Mouse (Mus musculus): Measurements from ENCODE around the gene Rbms3.
A peak's percentile ranks its signal among the peaks of the same experiment; 100 is the strongest.

Rbms3 gene

GRCm38 (mm10) chr9:117629771-117630170 lies at the start of gene Rbms3:
Gene Rbms3 (minus strand): TSS chr9:117629913.
- DNase-seq (ENCODE audit: low read depth, low spot score) = no peak

DNA sequence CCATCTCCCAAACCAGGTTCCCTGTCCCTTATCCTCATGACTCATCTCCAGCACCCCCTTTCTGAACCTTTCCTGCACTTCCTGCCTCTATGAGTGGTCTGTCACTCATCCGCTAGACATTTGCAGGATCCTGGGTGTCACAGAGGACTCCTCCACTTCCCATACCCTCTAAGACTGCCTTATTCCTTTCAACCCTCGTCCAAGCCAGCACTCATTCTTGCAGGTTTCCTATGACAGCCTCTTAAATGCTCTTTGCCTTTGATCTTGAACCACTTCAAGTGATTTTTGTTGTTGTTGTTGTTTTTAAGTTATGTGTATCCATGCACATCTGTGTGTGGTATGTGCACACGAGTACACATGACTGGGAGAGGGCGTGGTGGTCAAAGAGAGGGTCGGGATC lies 43.6 kb upstream of the Rbms3 start:
- DNase-seq (ENCODE audit: low read depth, low spot score) = no peak

- no peak for DNase-seq (ENCODE audit: low read depth, low spot score)
Measured at GRCm38 (mm10) chr9:117654626-117655025, 24.9 kb upstream of the Rbms3 start.

GRCm38 (mm10) chr9:117653641-117654040 lies 23.9 kb upstream of the Rbms3 start:
- DNase-seq (ENCODE audit: low read depth, low spot score) = no peak

DNA sequence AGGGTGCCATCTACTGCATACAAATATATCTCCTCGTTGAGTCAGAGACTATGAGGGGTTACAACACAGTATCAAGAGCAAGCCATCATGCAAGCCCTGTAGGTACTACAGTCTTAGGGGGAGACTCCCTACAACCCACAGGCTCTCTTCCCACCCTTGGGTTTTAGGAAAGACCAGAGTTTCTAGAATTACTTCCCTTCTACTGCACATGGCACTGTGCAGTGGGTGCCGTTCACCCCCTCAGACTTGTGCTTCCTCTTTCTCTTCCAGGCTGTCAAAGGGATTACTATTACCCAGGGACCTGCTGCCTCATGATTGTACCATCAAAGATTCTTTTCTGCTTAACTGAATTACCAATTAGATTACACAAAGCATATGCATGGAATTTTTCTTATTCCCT lies 16.4 kb upstream of the Rbms3 start:
- no peak for DNase-seq (ENCODE audit: low read depth, low spot score)

GRCm38 (mm10) chr9:117641090-117641782 lies 11.5 kb upstream of the Rbms3 start:
- no peak for DNase-seq (ENCODE audit: low read depth, low spot score)

DNA sequence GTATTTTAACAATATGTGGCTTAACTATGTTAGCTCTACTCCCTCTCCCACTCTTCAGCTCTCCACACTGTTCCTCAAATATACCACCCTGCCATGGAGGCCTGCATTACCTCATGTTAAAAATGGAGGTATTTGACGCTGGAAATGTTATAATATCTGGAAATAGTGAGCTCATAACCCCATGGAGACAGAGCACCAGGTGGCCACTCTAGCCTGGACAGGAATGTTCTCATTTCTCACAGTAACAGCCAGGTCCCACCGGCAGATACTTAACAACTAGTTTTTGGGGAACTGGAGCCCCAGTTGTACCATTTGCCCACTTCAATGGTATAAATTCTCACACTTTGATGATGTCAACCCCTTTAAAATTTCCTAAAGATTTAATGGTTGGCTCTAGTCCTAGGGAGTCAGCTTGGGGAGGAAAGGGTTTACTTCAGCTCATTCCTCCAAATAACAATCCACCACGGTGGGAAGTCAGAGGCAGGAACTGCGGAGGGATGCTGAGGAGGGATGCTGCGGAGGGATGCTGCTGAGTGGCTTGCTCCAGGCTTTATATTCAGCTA lies 9.0 kb upstream of the Rbms3 start:
- no peak for DNase-seq (ENCODE audit: low read depth, low spot score)

DNA sequence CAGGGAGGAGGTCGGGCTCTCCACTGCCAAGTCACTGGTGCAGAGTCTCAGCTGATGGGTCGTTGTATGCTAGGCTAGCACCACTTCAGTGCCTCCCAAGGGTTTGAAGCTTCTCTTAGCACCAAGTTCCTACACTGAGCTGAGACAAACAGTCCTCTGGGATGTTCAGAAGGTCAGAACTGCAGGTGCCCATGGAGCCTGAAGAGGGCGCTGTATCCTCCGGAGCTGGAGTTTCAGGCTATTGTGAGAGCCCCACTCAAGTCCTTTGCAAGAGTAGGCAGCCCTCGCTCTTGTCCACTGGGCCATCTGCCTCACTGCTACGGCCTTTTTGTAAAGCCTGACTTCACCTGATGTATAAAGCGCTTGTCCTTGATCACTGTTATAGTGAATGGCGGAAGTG lies 6.8 kb upstream of the Rbms3 start:
- DNase-seq (ENCODE audit: low read depth, low spot score) = peak; percentile 3

- DNase-seq (ENCODE audit: low read depth, low spot score) = no peak
Measured at GRCm38 (mm10) chr9:117627173-117627572, 2.5 kb downstream of the Rbms3 start.

DNA sequence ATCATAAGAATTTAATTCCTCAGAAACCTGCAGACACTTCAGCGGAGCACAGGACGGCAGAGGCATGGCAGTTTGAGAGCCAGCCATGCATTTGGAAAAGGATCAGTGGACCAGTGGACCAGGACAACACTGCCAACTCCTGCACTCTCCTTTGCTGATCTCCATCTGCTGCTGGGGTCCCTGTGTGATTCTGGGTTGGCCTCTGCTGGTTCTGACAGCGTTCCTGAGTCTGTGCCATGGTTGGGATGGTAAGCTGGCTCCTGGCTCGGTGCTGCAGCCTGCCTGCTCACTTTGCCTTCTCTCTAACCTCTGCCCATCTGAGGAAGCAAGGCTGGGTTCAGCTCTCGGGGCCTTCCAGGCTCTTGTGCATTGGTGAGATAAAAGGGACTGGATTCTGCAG lies 28.9 kb downstream of the Rbms3 start:
- DNase-seq (ENCODE audit: low read depth, low spot score) = no peak

DNA sequence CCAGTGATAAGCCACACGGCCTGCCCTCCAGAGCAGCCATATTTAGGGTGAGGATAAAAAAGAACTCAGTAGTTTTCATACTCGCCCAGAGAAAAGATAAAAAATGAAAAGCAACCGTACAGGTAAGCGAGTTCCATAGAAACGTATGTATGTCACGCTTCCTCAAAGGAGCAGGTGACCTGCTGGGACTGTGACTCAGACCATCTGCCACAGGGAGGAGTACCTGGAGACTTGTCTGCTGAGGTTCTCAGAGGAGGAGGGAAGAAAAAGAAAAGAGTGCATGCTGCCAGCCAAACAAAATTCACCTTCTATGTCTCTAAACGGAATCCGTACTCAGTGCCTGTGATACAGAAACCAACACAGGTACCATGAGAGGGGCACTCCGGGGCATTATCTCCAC lies 30.4 kb downstream of the Rbms3 start:
- DNase-seq (ENCODE audit: low read depth, low spot score) = no peak

DNA sequence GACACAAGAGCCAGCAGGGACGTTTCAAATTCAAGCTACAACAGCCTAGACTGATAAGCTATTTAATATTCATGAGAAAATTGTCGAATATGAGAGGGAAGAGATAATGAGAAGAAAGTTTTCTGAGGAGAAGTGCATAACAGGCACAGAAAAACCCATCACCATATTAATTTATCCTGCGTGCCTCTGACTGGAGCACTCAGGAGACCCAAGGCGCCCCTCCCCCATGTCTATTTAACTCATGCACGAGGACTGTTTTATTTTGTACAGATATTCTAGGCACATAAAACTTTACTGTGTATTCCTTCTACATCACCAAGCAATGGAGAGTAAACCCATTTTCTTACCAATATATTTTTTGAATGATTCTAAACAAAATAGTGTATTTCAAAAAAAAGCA lies 33.6 kb downstream of the Rbms3 start:
- DNase-seq (ENCODE audit: low read depth, low spot score) = no peak

DNA sequence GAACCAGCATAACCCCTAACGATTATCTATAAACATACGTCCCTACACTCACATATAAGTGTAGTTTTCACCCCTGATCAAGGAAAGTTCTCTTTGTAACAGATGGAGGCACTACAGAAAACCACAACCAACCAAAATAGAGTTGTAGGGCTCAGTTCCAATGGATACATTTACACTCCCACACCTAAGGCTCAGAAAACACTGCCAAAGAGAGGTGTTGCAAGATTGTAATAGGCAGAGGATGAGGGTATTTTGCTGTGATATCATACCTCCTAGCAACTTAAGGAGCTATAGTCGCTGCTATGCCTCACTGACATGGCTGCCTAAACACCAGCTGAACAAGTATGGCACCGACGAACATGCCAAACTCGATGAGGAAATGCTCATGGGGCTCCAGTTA lies 44.4 kb downstream of the Rbms3 start:
- DNase-seq (ENCODE audit: low read depth, low spot score) = no peak

DNA sequence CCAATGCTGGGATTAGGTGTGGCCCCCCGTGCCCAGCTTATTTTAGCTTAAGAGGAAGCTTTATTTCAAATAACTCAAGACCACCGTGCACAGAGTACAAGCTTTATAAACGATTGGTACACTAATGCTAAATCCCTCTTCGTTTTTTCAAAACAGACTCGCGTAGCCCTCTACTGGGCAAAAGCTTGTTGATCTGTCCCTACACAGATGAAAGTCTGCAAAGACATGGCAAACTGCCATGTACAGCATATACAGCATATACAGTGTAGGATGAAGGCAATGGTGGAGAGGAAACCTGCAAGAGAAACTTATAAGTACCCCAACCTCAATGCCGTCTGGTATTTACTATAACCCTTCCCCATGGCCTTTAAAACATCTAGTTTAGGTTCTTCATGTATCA lies 46.1 kb downstream of the Rbms3 start:
- no peak for DNase-seq (ENCODE audit: low read depth, low spot score)

GRCm38 (mm10) chr9:117582591-117582990 lies 47.1 kb downstream of the Rbms3 start:
- DNase-seq (ENCODE audit: low read depth, low spot score) = no peak

DNA sequence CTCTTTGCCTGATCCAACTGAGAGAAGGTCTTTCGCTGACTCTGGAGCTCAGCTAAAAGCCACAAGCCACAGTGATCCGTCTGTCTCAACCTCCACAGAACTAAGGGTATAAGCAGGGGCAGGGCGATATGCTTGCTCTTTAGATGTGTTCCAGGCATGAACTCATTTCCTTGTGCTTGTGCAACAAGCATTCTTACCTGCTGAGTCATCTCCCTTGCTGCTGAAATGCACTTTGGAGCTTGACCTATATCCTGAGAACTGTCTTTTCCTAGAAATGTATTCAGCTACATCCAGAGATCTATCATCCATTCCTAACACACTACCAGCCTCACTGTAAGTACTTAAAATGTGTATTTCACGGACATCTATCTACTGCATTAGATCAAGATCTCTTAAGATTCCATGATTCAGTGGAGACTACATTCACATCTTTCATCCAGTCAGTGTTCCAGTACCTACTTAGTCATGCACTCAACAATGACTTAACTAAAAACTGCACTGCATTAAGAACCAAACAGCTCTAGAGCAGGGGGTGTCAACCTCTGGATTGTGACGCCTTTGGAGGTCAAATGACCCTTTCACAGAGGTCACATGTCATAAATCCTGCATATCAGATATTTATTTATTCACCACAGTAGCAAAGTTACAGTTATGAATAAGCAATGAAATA lies 58.4 kb downstream of the Rbms3 start:
- DNase-seq (ENCODE audit: low read depth, low spot score) = no peak

GRCm38 (mm10) chr9:117570240-117570821 lies 59.4 kb downstream of the Rbms3 start:
- no peak for DNase-seq (ENCODE audit: low read depth, low spot score)

DNA sequence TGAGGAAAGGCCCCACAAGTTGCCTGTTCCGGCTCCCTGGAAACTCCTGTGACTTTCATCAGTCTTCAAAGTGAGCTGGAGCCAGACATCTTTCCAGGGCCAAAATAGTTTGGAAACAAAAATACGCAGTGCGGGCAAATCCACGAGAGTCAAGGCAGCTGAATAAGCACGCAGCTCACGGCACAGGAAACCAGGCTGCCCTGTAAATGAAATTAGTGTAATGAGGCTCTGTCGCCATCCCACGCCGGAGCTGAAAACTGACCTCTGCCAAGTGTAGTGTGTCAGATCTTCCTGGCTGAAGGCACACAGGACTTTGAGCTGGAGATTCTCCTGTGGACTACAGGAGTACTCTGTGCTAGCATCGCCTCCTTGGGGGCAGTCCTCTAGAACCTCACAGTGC lies 63.4 kb downstream of the Rbms3 start:
- no peak for DNase-seq (ENCODE audit: low read depth, low spot score)

DNA sequence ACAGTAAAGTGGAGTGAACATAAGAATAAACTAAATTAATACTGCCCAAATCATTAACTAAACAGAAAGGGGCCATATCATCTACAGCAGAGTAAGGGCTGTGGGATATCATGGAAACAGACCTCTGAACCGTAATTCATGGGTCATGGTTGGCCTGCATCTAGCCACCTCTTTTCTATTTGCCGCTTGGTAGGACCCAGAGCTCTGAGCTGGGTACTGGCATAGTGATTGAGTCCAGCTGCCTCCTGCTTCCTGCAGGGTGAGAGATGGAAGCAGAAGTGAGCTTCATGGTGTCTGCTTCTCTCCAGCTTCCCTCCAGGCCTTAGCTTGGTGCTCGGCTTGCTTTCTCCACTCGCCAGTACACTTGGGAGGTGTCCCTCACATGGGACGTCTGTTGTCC lies 71.2 kb downstream of the Rbms3 start:
- DNase-seq (ENCODE audit: low read depth, low spot score) = no peak

DNA sequence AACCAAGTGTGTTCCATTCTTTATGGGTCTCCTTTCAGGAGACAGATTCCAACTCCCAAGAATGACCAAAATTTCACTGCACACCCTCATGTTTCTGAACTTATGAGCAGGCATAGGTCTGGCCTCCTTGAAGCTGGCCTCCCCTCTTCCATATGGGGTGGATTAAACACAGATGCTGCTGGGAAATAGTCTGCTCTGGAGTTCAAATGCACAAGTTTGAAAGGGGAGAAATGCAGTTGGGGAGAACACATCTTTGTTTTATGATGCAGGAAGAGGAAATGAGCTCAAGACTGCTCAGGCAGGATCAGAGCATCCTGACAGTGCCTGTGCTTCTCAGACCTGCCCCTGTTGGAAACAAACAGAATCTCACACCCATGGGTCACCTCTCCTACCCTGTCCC lies 75.4 kb downstream of the Rbms3 start:
- DNase-seq (ENCODE audit: low read depth, low spot score) = no peak

DNA sequence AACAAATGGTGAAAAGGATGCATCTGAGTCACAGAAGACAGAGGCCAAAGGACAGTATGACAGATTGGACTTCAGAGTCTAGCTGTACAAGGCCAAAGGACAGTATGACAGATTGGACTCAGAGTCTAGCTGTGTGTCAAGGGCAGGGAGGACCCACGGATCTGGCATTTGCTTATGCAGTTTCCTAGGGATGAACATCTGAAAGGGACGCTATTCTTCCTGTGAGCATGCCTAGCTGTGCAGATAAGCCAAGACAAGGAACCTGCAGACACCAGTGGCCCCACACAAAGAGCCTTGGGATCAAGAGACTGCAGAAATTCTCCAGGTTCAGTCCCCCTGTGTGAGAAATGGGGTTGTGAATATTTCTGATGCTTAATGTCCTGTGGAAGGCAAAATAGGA lies 100.4 kb downstream of the Rbms3 start:
- DNase-seq (ENCODE audit: low read depth, low spot score) = no peak

DNA sequence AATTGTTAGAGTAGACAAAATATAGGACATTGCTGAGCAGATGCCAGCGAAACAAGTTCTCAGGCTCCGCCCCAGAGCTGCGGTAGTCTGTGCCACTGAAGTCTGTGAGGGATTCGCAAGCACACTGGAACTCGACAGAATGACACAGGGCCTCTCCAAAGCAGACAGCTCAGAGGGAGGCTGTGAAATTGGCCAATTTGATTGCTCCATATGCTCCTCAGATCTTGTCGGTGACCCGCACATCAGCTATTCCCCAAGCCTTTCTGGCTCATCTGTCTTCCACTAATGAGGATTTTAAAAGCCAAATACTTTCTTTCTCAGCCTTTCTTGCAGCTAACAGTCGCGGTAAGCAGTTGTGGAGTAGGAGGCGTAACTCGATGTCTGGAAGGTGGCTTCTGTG lies 120.8 kb downstream of the Rbms3 start:
- no peak for DNase-seq (ENCODE audit: low read depth, low spot score)

DNA sequence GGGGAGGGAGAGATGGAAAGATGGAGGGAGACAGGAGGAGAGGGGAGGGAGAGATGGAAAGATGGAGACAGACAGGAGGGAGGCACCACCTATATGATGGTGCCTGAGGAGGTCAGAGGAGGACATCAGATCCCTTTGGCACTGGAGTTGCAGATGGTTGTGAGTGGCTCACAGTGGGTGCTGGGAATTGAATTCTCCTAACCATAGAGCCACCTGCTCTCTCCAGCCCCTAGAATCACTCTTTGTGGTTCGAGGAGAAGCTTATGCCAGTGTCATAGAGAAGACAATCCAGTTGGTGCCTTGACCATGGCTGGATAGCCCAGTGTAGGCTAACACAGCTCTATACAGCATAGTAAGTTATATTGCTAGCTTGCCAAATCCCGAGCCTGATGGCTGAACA lies 137.8 kb downstream of the Rbms3 start:
- DNase-seq (ENCODE audit: low read depth, low spot score) = no peak

Measured in R1 (cell line).